Comparison of ENCODE assay signal across 8 mouse cellular contexts in genomic region chr5:105415198-105415791, GRCm38 (mm10). TPM values are rescaled to one million over a fixed set of nuclear protein-coding genes. Genes with fewer than 3 reads are reported as not detected.
DNase-seq lines count a peak whose midpoint lies in the region; ATAC-seq and TF ChIP-seq lines count a peak whose summit lies in the region.

Gene Lrrc8b (plus strand): TSS chr5:105415775.

- H3K27ac ChIP-seq in hindbrain, embryonic 11.5 days (ENCODE audit: low read depth, low read length), result peak within 1 kb of the TSS; percentile 70
- peak within 1 kb of the TSS; percentile 68 for H3K27ac ChIP-seq in lung, postnatal 0 days (ENCODE audit: low read length)

- H3K27me3 ChIP-seq in hindbrain, embryonic 11.5 days (ENCODE audit: control insufficient read depth, insufficient read depth, low read length), result no peaks in the 10 kb centered on the region
- H3K27me3 ChIP-seq in lung, postnatal 0 days (replicated peaks; ENCODE audit: insufficient read depth, low read length), result no peaks in the 10 kb centered on the region

- DNase-seq in NIH3T3 (ENCODE audit: low read depth), result peak; percentile 94
- DNase-seq in cerebellum, postnatal 10 days, result peak; percentile 85 to 88
- peak; percentile 72 to 84 for DNase-seq in frontal cortex, postnatal 10 days (ENCODE audit: low spot score in 2 of 2)
- peak; percentile 94 for DNase-seq in hindbrain, embryonic 11.5 days (ENCODE audit: low spot score)
- DNase-seq in layer of hippocampus, postnatal 10 days (ENCODE audit: low spot score in 2 of 2), result peak; percentile 85 to 87
- DNase-seq in lung, postnatal 0 days (ENCODE audit: low spot score), result peak; percentile 95
- peak; percentile 51 for DNase-seq in ovary, postnatal 10 days (ENCODE audit: low spot score)
- DNase-seq in thymus, postnatal 10 days (ENCODE audit: low spot score in 2 of 2), result peak; percentile 64 to 71

- peak within 1 kb of the TSS; percentile 96 for H3K9ac ChIP-seq in hindbrain, embryonic 11.5 days (ENCODE audit: low read depth, low read length)
- H3K9ac ChIP-seq in lung, postnatal 0 days (replicated peaks; ENCODE audit: low read depth), result peak within 1 kb of the TSS; percentile 74

- TF ChIP-seq EP300 in lung, postnatal 0 days (IDR thresholded peaks at IDR 0.05), result no peak

- no peaks in the 10 kb centered on the region for H3K36me3 ChIP-seq in hindbrain, embryonic 11.5 days (ENCODE audit: control insufficient read depth, insufficient read depth, low read length)
- no peaks in the 10 kb centered on the region for H3K36me3 ChIP-seq in lung, postnatal 0 days (ENCODE audit: insufficient read depth, low read length)

- peak within 1 kb of the TSS; percentile 93 for H3K4me2 ChIP-seq in hindbrain, embryonic 11.5 days (replicated peaks; ENCODE audit: low read depth, low read length)
- H3K4me2 ChIP-seq in lung, postnatal 0 days (replicated peaks; ENCODE audit: low read depth, low read length), result peak within 1 kb of the TSS; percentile 94

- ATAC-seq in hindbrain, embryonic 11.5 days (ENCODE audit: low FRiP score), result peak; percentile 96
- ATAC-seq in lung, postnatal 0 days, result peak; percentile 98

- whole genome bisulfite sequencing in hindbrain, embryonic 11.5 days, result under 1% methylated on average over 43 of the region's 63 CpGs
- 2% methylated on average over 39 of the region's 63 CpGs for WGBS in lung, postnatal 0 days

- peak; percentile 48 for TF ChIP-seq CTCF in lung, postnatal 0 days (IDR thresholded peaks at IDR 0.05)

- H3K4me1 ChIP-seq in hindbrain, embryonic 11.5 days (replicated peaks; ENCODE audit: control insufficient read depth, insufficient read depth, low read length), result 0 out of 2 replicates have a peak, but pooled peaks cover 2% of the 10 kb centered on the region
- no peaks in the 10 kb centered on the region for H3K4me1 ChIP-seq in lung, postnatal 0 days (ENCODE audit: insufficient read depth, low read depth, low read length)

- no peaks in the 10 kb centered on the region for H3K9me3 ChIP-seq in hindbrain, embryonic 11.5 days (ENCODE audit: control insufficient read depth, low read length)
- H3K9me3 ChIP-seq in lung, postnatal 0 days (ENCODE audit: low read length), result no peaks in the 10 kb centered on the region

- peak within 1 kb of the TSS; percentile 85 for H3K4me3 ChIP-seq in hindbrain, embryonic 11.5 days (ENCODE audit: low read depth, low read length)
- peak within 1 kb of the TSS; percentile 79 for H3K4me3 ChIP-seq in lung, postnatal 0 days (ENCODE audit: low read depth, low read length)

RNA-seq across cellular contexts. Expression of gene Lrrc8b, which starts in this region (rescaled TPM):
- polyA plus RNA-seq in hindbrain, embryonic 11.5 days (2014; fragmentation: Nextera tagmentation; extraction: Ambion mirVana), result 10.5 and 11.6 TPM in 2 replicates
- 10 to 100 TPM; 93.0 to 96.3 TPM for total RNA-seq in layer of hippocampus, postnatal 10 days (2021)
- 7.5 and 7.6 TPM in 2 replicates for polyA plus RNA-seq in lung, postnatal 0 days (2015; fragmentation: Nextera tagmentation; extraction: Ambion mirVana)

Comparison
In these comparisons a context has a peak if more than half of its experiments do, and no peak if none do; other contexts are left out.
1. Peak in every context shown above with its lines: DNase-seq, ATAC-seq, H3K4me3 ChIP-seq and H3K27ac ChIP-seq.